Mouse (Mus musculus): ENCODE measurements at regions not wholly inside any gene's neighbourhood (a gene's known extent, or its start where the extent isn't known, plus 50 kb on each side); places are given as distances from the start of the nearest gene placed in this dataset.
A peak's percentile ranks its signal among the peaks of the same experiment; 100 is the strongest.

- peak overlapping the region; percentile 85 for H3K4me2 ChIP-seq (ENCODE audit: low read length)
- H3K27ac ChIP-seq (replicated peaks; ENCODE audit: low read depth, low read length) = no peak overlapping the region
- peaks cover 5% of the 10 kb centered on the region; the same call in 1 of the 2 replicates for H3K9me3 ChIP-seq (ENCODE audit: control insufficient read depth, low read length)
- WGBS = under 1% methylated on average over 5 of the region's 5 CpGs
- peaks cover 13% of the 10 kb centered on the region for H3K4me1 ChIP-seq (ENCODE audit: control insufficient read depth, insufficient read depth, low read length)
- H3K27me3 ChIP-seq (ENCODE audit: control insufficient read depth, insufficient read depth, low read length) = peaks cover 4% of the 10 kb centered on the region; the same call in 1 of the 2 replicates
- no peaks in the 10 kb centered on the region for H3K36me3 ChIP-seq (ENCODE audit: control insufficient read depth, insufficient read depth, low read length)
- DNase-seq (peak; percentile 59), ATAC-seq (ENCODE audit: low FRiP score, low TSS enrichment) (peak; percentile 76)
- H3K9ac ChIP-seq (replicated peaks; ENCODE audit: low read length) = 0 out of 2 replicates have a peak overlapping the region, but pooled peaks have one; percentile 34
- peak overlapping the region; percentile 37 for H3K4me3 ChIP-seq (replicated peaks; ENCODE audit: low read depth, low read length)
These were observed 112.8 kb downstream of the Amer2 start for GRCm38 (mm10) chr14:60485889-60486274.

DNA sequence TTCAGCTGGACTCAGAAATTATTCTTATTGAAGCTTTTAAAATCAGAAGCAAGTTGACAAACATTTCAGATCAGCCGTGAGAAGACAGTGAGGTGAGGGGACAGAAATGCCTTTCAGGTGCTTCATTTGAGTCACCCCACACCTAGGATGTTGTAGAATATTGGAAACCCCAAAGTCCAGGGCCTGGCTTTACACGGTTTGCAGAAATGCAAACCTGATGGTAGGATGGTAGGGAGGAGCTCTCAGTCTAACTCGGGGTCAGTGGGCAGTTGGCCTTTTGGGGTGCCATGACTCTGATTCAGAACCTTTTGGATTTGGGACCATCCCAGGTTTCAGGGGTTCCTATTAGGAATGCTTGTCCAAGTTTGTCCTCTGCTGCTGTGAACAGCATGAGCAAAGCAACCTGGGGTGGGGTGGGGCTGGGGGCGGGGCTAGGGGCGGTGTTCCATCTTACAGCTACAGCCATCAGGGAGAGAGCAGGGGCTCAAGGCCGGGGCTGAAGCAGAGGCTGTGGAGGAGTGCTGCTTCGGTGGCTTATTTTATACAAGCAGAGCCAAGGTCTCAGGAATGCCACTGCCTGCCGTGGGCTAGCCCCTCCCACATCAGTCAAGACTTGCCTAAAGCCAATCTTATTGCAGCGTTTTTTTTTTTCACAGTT lies 113.3 kb downstream of the Amer2 start:
- Histone ChIP-seq H3K9ac (replicated peaks; ENCODE audit: low read length) (no peak overlapping the region), H3K27me3 (ENCODE audit: control insufficient read depth, insufficient read depth, low read length) (peaks cover 4% of the 10 kb centered on the region; the same call in 1 of the 2 replicates), H3K4me1 (ENCODE audit: control insufficient read depth, insufficient read depth, low read length) (peaks cover 13% of the 10 kb centered on the region), H3K4me3 (replicated peaks; ENCODE audit: low read depth, low read length) (peak overlapping the region; percentile 37; the same call in 1 of the 2 replicates), H3K9me3 (ENCODE audit: control insufficient read depth, low read length) (peaks cover 4% of the 10 kb centered on the region; the same call in 1 of the 2 replicates), H3K36me3 (ENCODE audit: control insufficient read depth, insufficient read depth, low read length) (no peaks in the 10 kb centered on the region), H3K27ac (replicated peaks; ENCODE audit: low read depth, low read length) (no peak overlapping the region), H3K4me2 (ENCODE audit: low read length) (peak overlapping the region; percentile 85)
- DNase-seq (peak; percentile 14), ATAC-seq (ENCODE audit: low FRiP score, low TSS enrichment) (no peak)
- 4% methylated on average over 9 of the region's 9 CpGs for WGBS

DNA sequence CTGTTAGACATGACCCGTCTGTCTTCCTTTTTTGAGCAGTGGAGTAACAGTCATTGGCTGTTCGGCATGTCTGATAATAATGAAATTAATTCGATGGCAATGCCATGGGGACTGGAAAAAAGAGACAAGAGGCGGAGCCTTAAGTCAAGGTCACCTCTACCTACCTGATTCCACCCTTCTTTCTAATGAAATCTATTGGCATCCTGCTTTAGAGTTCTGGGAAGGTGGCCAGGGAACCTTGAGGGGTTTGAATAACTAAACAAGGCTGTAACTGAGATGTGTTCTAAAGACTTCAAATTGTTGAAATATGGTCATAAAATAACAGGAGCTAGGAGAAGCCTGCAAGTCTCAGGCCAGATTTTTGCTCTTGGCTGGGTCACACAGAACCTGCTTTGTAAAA lies 116.1 kb downstream of the Amer2 start:
- no peak for DNase-seq
- H3K27ac ChIP-seq (replicated peaks; ENCODE audit: low read depth, low read length) = no peak overlapping the region
- 89% methylated on average over 4 of the region's 4 CpGs for WGBS
- no peak overlapping the region for H3K4me3 ChIP-seq (replicated peaks; ENCODE audit: low read depth, low read length)
- peaks cover 13% of the 10 kb centered on the region for H3K4me1 ChIP-seq (ENCODE audit: control insufficient read depth, insufficient read depth, low read length)
- H3K36me3 ChIP-seq (ENCODE audit: control insufficient read depth, insufficient read depth, low read length) = no peaks in the 10 kb centered on the region
- H3K9me3 ChIP-seq (ENCODE audit: control insufficient read depth, low read length) = no peaks in the 10 kb centered on the region
- peaks cover 4% of the 10 kb centered on the region; the same call in 1 of the 2 replicates for H3K27me3 ChIP-seq (ENCODE audit: control insufficient read depth, insufficient read depth, low read length)
- ATAC-seq (ENCODE audit: low FRiP score, low TSS enrichment) = no peak
- H3K4me2 ChIP-seq (ENCODE audit: low read length) = no peak overlapping the region
- no peak overlapping the region for H3K9ac ChIP-seq (replicated peaks; ENCODE audit: low read length)

GRCm38 (mm10) chr14:60490886-60491285 lies 117.8 kb downstream of the Amer2 start:
- WGBS = 94% methylated on average over 2 of the region's 2 CpGs
- H3K4me2 ChIP-seq (ENCODE audit: low read length) = no peak overlapping the region
- no peak for ATAC-seq (ENCODE audit: low FRiP score, low TSS enrichment)

GRCm38 (mm10) chr14:60495441-60495840 lies 122.4 kb downstream of the Amer2 start:
- H3K4me2 ChIP-seq (ENCODE audit: low read length) = no peak overlapping the region
- DNase-seq = no peak
- no peak for ATAC-seq (ENCODE audit: low FRiP score, low TSS enrichment)
- no peaks in the 10 kb centered on the region for H3K4me1 ChIP-seq (ENCODE audit: control insufficient read depth, insufficient read depth, low read length)
- H3K27ac ChIP-seq (replicated peaks; ENCODE audit: low read depth, low read length) = no peak overlapping the region
- no peaks in the 10 kb centered on the region for H3K36me3 ChIP-seq (ENCODE audit: control insufficient read depth, insufficient read depth, low read length)
- no peak overlapping the region for H3K9ac ChIP-seq (replicated peaks; ENCODE audit: low read length)
- no peak overlapping the region for H3K4me3 ChIP-seq (replicated peaks; ENCODE audit: low read depth, low read length)
- H3K9me3 ChIP-seq (ENCODE audit: control insufficient read depth, low read length) = no peaks in the 10 kb centered on the region
- WGBS = 87% methylated on average over 5 of the region's 5 CpGs
- H3K27me3 ChIP-seq (ENCODE audit: control insufficient read depth, insufficient read depth, low read length) = no peaks in the 10 kb centered on the region

More at GRCm38 (mm10) chr14:60490886-60491285, 117.8 kb downstream of the Amer2 start:
- Histone ChIP-seq H3K36me3 (ENCODE audit: control insufficient read depth, insufficient read depth, low read length) (no peaks in the 10 kb centered on the region), H3K9ac (replicated peaks; ENCODE audit: low read length) (no peak overlapping the region), H3K9me3 (ENCODE audit: control insufficient read depth, low read length) (no peaks in the 10 kb centered on the region), H3K4me1 (ENCODE audit: control insufficient read depth, insufficient read depth, low read length) (peaks cover 7% of the 10 kb centered on the region), H3K27ac (replicated peaks; ENCODE audit: low read depth, low read length) (no peak overlapping the region), H3K27me3 (ENCODE audit: control insufficient read depth, insufficient read depth, low read length) (no peaks in the 10 kb centered on the region), H3K4me3 (replicated peaks; ENCODE audit: low read depth, low read length) (no peak overlapping the region)
- no peak for DNase-seq

DNA sequence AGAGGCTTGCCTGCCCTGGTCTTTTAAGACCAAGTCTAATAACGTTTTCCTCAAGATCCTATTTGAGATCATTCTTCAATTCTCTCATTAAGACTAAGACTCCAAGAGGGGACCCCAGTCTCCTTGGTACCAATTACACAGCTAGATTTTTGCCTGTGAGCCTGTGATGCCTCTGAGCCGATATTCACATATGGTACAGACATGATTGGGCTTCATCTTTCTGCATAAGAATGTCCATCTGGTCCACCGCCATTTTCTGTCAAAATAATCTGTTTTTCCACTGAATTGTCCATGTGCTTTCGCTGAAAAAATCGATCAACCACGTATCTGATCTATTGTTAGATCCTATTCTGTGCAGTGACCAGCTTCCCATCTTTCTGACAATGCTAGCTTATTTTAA lies 129.5 kb downstream of the Amer2 start:
- Histone ChIP-seq H3K4me1 (ENCODE audit: control insufficient read depth, insufficient read depth, low read length) (no peaks in the 10 kb centered on the region), H3K27me3 (ENCODE audit: control insufficient read depth, insufficient read depth, low read length) (no peaks in the 10 kb centered on the region), H3K27ac (replicated peaks; ENCODE audit: low read depth, low read length) (no peak overlapping the region), H3K9me3 (ENCODE audit: control insufficient read depth, low read length) (no peaks in the 10 kb centered on the region), H3K36me3 (ENCODE audit: control insufficient read depth, insufficient read depth, low read length) (no peaks in the 10 kb centered on the region), H3K9ac (replicated peaks; ENCODE audit: low read length) (no peak overlapping the region), H3K4me3 (replicated peaks; ENCODE audit: low read depth, low read length) (no peak overlapping the region), H3K4me2 (ENCODE audit: low read length) (no peak overlapping the region)
- 83% methylated on average over 6 of the region's 6 CpGs for WGBS
- ATAC-seq (ENCODE audit: low FRiP score, low TSS enrichment) = no peak
- DNase-seq = no peak

DNA sequence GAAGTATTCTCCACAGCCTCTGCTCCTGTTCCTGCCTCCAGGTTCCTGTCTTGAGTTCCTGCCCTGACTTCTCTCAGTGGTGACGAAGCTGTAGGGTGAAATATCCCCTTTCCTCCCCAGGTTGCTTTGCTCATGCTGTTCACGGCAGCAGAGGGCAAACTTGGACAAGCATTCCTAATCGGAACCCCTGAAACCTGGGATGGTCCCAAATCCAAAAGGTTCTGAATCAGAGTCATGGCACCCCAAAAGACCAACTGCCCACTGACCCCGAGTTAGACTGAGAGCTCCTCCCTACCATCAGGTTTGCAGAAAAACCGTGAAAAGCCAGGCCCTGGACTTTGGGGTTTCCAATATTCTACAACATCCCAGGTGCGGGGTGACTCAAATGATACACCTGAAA lies 128.7 kb upstream of the Spata13 start:
- DNase-seq (no peak), ATAC-seq (ENCODE audit: low FRiP score, low TSS enrichment) (no peak)
- Histone ChIP-seq H3K9ac (replicated peaks; ENCODE audit: low read length) (no peak overlapping the region), H3K4me2 (ENCODE audit: low read length) (no peak overlapping the region), H3K4me1 (ENCODE audit: control insufficient read depth, insufficient read depth, low read length) (no peaks in the 10 kb centered on the region), H3K9me3 (ENCODE audit: control insufficient read depth, low read length) (no peaks in the 10 kb centered on the region), H3K27me3 (ENCODE audit: control insufficient read depth, insufficient read depth, low read length) (no peaks in the 10 kb centered on the region), H3K4me3 (replicated peaks; ENCODE audit: low read depth, low read length) (no peak overlapping the region), H3K36me3 (ENCODE audit: control insufficient read depth, insufficient read depth, low read length) (no peaks in the 10 kb centered on the region), H3K27ac (replicated peaks; ENCODE audit: low read depth, low read length) (no peak overlapping the region)
- WGBS = 96% methylated on average over 6 of the region's 6 CpGs

GRCm38 (mm10) chr14:60506296-60506695 lies 127.5 kb upstream of the Spata13 start:
- DNase-seq = no peak
- 93% methylated on average over 12 of the region's 12 CpGs for WGBS
- no peak overlapping the region for H3K9ac ChIP-seq (replicated peaks; ENCODE audit: low read length)
- H3K36me3 ChIP-seq (ENCODE audit: control insufficient read depth, insufficient read depth, low read length) = no peaks in the 10 kb centered on the region
- H3K4me2 ChIP-seq (ENCODE audit: low read length) = no peak overlapping the region
- no peaks in the 10 kb centered on the region for H3K27me3 ChIP-seq (ENCODE audit: control insufficient read depth, insufficient read depth, low read length)
- H3K4me3 ChIP-seq (replicated peaks; ENCODE audit: low read depth, low read length) = no peak overlapping the region
- no peak for ATAC-seq (ENCODE audit: low FRiP score, low TSS enrichment)
- H3K4me1 ChIP-seq (ENCODE audit: control insufficient read depth, insufficient read depth, low read length) = no peaks in the 10 kb centered on the region
- no peak overlapping the region for H3K27ac ChIP-seq (replicated peaks; ENCODE audit: low read depth, low read length)
- no peaks in the 10 kb centered on the region for H3K9me3 ChIP-seq (ENCODE audit: control insufficient read depth, low read length)

DNA sequence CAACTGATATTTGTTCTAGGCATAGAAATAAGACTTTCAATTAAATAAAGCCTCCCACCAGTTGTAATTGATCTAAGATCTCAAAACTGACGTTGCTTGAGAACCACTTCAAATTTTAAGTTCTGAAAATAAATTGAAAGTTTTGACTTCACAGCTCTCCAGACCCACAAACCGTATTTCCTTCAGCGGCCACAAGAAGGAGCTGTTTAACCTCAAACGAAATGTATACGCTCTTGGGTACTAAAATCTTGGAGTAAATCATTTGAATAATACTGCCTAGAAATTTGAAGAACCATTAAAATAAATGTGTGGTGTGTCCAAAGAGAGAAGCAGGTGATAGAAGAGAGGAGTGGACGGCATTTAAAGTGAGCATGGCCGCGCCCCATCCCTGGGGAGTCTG lies 120.2 kb upstream of the Spata13 start:
- Histone ChIP-seq H3K4me1 (ENCODE audit: control insufficient read depth, insufficient read depth, low read length) (no peaks in the 10 kb centered on the region), H3K36me3 (ENCODE audit: control insufficient read depth, insufficient read depth, low read length) (no peaks in the 10 kb centered on the region), H3K9ac (replicated peaks; ENCODE audit: low read length) (no peak overlapping the region), H3K27me3 (ENCODE audit: control insufficient read depth, insufficient read depth, low read length) (no peaks in the 10 kb centered on the region), H3K4me2 (ENCODE audit: low read length) (no peak overlapping the region), H3K9me3 (ENCODE audit: control insufficient read depth, low read length) (no peaks in the 10 kb centered on the region), H3K27ac (replicated peaks; ENCODE audit: low read depth, low read length) (no peak overlapping the region), H3K4me3 (replicated peaks; ENCODE audit: low read depth, low read length) (no peak overlapping the region)
- ATAC-seq (ENCODE audit: low FRiP score, low TSS enrichment) = no peak
- peak; percentile 87 for DNase-seq
- 34% methylated on average over 8 of the region's 8 CpGs for WGBS

Data from midbrain, embryonic 14.5 days (tissue).